Mouse (Mus musculus) lung, adult 2 months (tissue): ENCODE measurements around the gene Msrb3. TPM values are rescaled to one million over a fixed set of nuclear protein-coding genes. Genes with fewer than 3 reads are reported as not detected.
A peak's percentile ranks its signal among the peaks of the same experiment; 100 is the strongest.

ENCODE experiments used
- DNase-seq: peaks from one replicate; pipeline ENCODE4 v3.0.0; 2022
- H3K4me1 ChIP-seq: fragments of 200-500 bp; 2 replicates; pipeline ENCODE4 v1.6.1; 2011; ENCODE audit warnings: low read length; ENCODE audit not compliant: control insufficient read depth, insufficient read depth
- H3K4me3 ChIP-seq: fragments of 200-500 bp; replicated peaks from 2 replicates; pipeline ENCODE3; 2011; ENCODE audit warnings: low read depth, mild to moderate bottlenecking, control low read depth, low read length; ENCODE audit errors: extremely low read depth
- CTCF ChIP-seq: fragments of 200-500 bp; IDR thresholded peaks from 2 replicates; pipeline ENCODE4 v1.5.1; 2011; ENCODE audit warnings: mild to moderate bottlenecking, low read length, control low read depth; ENCODE audit not compliant: insufficient read depth
- POLR2A ChIP-seq: fragments of 200-500 bp; IDR thresholded peaks from 2 replicates; pipeline ENCODE4 v1.6.1; 2011; ENCODE audit warnings: low read depth, mild to moderate bottlenecking, control low read depth, low read length, borderline replicate concordance; ENCODE audit errors: extremely low read depth
- WGBS: fragments of 180-500 bp; shearing (Covaris S2); methylation state at CpG from one replicate; pipeline ENCODE4 v1.1.7; 2018; 5-methylcytosine and 5-hydroxymethylcytosine counted together
- polyA plus RNA-seq: library from polyadenylated mRNA; depleted of rRNA; stranded (reverse); fragments of >200 nt; gene quantifications from 2 replicates; pipeline ENCODE4 v1.2.3, GENCODE M21; 2012; rRNA removed

The Msrb3 gene
- polyA plus RNA-seq: 32.1 and 36.6 TPM in 2 replicates

DNA sequence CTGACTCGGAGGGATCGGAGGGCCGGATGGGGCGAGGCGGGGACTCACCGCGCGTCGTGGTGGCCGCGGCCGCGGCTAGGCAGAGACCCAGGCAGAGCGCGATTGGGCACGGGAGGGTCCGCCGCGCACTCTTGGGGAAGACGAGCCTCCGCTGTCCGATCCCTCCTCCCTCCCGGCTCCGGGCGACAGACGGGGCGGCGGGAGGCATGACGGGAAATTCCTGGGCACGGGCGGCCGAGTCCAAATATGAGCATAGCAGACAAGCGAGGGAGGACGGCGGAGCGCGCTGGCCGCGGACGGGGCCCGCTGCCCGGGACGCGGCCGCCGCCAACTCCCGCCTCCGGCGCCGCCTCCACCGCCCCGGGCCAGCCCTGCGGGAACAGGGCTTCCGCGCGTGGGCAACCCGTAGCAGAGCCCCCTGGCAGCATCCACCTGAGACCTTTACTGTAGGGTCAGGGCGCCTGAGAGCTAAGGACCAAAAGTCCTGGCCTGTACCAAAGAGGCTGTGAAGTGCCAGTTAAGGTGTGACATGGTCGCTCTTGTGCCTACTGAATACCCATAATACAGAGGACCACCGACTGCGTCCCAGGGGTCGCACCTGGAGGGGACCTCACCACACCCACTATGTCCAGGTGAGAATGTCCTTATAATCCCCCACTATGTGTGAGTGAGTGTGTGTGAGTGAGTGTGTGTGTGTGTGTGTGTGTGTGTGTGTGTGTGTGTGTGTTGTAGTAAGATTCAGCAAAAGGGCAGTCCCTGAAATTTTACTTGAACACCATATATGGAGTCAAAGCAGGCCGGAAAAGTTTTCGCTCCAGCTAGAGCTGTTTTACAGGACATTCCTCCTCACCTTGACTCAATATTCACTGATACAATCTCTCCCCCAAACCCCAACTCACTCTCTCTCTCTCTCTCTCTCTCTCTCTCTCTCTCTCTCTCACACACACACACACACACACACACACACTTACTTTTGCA, at the start of gene Msrb3:
TSS of gene Msrb3 (minus strand) at position 317 of the 978 bp plus-strand sequence.
- H3K4me1 ChIP-seq: peaks cover 27% of the 10 kb centered on the region
- WGBS: 2% methylated on average over 64 of the region's 64 CpGs
- TF ChIP-seq POLR2A (peak; percentile 83), CTCF (no peak)
- peak within 1 kb of the TSS; percentile 80 for H3K4me3 ChIP-seq
- DNase-seq: peak; percentile 83

DNA sequence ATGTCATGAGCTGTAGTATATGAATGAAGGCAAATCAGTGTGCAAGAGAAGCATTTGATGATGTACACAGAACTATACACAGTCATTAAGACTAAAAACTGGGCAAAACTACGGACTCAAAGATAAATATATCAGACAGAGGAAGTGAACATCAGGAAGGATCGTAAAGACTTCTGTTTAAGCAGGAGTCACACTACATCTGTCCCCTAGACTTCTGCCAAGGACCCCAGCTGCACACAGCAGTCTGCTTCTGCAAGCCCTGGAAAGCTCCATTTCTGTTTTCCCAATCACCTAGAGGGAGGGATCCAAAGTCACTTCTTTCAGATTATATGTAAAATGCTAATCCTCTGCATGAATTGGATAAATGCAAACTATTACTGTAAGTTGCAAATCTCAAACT, 49.6 kb upstream of the Msrb3 start:
- Histone ChIP-seq H3K4me1 (peaks cover 7% of the 10 kb centered on the region; the same call in 1 of the 2 replicates), H3K4me3 (no peak overlapping the region)
- DNase-seq: no peak
- WGBS: 44% methylated on average over 2 of the region's 2 CpGs
- TF ChIP-seq POLR2A (no peak), CTCF (no peak)

DNA sequence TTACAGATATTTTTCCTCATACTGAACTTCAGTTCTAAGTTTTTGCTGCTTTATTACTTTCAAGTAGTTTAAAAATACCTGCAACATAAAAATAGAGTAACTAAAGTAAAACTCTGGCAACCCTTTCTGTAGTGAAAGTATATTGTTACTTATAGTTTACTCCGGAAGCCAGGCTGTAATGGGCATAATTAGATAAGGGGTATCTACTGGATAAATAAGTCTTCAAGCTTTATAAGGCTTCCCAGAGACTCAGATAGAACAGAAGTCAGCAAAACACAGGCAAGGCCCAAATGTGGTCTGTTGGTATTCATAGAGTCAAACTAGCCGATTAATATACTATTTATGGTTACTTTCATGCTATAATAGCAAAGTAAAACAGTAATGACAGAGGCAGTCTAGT, 48.9 kb upstream of the Msrb3 start:
- DNase-seq: no peak
- Histone ChIP-seq H3K4me1 (peaks cover 5% of the 10 kb centered on the region; the same call in 1 of the 2 replicates), H3K4me3 (no peak overlapping the region)
- TF ChIP-seq POLR2A: no peak
- no peak for TF ChIP-seq CTCF
- whole genome bisulfite sequencing: 81% methylated on average over 2 of the region's 2 CpGs

DNA sequence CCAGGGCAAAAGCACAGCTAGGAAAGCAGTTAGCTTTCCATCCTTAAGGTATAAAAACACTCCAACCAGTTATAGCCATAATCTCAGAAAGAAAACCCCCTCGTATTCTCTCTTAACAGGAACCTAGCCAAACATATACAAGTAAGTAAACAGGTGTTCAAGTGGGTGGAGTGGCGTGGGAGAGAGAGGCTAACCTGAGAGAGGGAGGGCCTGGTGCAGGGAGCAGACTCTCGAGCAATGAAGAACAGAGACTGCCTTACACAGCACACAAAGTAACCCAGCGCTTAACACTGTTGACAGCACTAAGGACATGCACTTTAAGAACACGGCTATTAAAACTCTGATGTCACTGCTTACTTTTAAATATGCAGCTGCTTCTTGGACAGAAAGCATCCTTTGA, 47.9 kb upstream of the Msrb3 start:
- no peak for DNase-seq
- 64% methylated on average over 5 of the region's 5 CpGs for WGBS
- TF ChIP-seq POLR2A (no peak), CTCF (no peak)
- Histone ChIP-seq H3K4me1 (0 out of 2 replicates have a peak, but pooled peaks cover 2% of the 10 kb centered on the region), H3K4me3 (no peak overlapping the region)

DNA sequence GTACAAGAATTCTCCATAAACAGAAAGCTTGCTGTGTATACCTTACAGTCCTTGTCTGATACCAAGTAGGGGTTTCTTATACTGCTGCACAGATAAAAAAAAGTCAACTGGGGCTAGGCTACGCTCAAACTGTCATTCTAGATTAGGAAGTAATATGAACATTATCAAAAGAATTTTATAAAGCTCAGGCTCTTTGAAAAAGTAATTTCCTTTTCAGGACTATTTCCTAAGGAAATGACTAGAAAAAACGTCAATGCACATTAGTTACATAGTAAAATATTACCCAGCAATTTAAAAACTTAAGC, 40.0 kb upstream of the Msrb3 start:
- H3K4me3 ChIP-seq: no peak overlapping the region
- no peak for TF ChIP-seq CTCF
- TF ChIP-seq POLR2A: no peak
- WGBS: 80% methylated on average over 2 of the region's 2 CpGs
- no peak for DNase-seq
- H3K4me1 ChIP-seq: 0 out of 2 replicates have a peak, but pooled peaks cover 2% of the 10 kb centered on the region

DNA sequence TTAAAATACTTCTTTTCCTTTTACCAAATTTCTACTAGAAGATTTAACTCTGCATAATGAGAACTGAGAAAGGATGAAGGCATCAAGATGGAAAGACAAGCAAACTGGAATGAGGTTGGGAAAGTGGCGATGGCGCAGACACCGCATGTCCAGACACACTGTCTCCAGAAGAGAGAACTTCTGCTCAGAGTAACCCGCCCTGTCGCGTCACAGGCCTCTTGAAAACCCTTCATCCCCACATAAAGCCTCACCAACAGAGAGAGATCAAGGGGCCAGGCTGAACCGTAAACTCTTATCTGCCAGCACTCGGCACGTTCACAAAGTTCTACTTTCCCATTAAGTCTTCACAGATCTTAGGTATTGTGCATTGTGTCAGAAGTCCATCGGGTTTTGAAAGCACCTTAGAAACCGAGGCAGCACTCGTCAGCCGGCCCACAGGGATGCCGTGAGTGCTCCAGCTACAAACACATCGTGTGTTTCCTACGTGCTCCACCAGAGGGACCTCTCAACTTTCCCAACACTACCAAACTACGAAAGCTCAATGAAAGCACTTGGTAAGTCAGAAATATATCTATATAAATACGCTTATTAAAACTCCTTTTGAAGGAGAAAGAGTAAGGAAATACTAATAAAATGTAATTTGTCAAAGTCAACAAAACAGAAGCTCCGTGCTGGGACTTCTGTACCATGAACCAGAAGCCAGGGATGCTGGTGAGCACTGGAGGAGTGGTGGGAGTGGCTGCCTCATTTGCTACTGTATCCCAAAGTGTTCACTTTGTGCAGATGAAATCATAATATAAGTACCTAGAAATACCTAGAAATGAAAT, 39.4 kb upstream of the Msrb3 start:
- 43% methylated on average over 19 of the region's 19 CpGs for WGBS
- peak; percentile 63 for TF ChIP-seq CTCF
- TF ChIP-seq POLR2A: no peak
- H3K4me3 ChIP-seq: no peak overlapping the region
- no peaks in the 10 kb centered on the region for H3K4me1 ChIP-seq
- DNase-seq: peak; percentile 56

DNA sequence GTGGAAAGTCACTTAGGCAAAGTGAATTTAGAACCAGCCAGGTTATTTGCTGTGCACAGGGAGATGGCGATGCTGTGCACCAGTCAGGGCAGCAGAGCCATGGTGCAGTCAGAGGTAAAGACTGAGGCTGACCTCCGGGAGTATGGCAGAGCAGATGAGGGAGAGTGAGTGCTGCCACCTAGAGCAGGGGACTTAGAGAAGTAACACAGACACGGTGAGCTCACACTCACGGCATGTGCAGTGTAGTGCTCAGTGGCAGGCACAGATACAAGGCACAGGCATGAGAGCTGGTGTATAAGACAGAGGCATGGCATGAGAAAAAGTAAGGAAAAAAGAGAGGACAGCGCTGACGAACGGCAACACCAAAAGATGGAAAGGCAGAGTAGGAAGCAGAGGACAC, 30.6 kb upstream of the Msrb3 start:
- no peak for DNase-seq
- WGBS: 75% methylated on average over 7 of the region's 7 CpGs

DNA sequence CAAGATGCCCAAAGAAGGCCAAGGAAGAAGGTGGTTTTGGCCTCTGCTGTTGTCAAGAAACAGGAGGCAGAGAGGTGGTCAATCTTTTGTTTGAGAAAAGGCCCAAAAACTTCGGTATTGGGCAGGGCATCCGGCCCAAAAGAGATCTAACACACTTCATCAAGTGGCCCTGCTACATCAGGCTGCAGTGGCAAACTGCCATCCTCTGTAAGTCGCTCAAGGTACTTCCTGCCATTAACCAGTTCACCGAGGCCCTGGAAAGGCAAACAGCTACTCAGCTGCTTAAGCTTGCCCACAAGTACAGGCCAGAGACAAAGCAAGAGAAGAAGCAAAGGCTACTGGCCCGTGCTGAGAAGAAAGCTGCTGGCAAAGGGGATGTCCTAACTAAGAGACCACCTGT, 29.3 kb upstream of the Msrb3 start:
- Histone ChIP-seq H3K4me1 (no peaks in the 10 kb centered on the region; the same call in 1 of the 2 replicates), H3K4me3 (no peak overlapping the region)
- TF ChIP-seq CTCF: no peak
- no peak for TF ChIP-seq POLR2A
- WGBS: 26% methylated on average over 5 of the region's 5 CpGs
- no peak for DNase-seq

More for the DNA sequence above, 30.6 kb upstream of the Msrb3 start:
- Histone ChIP-seq H3K4me1 (no peaks in the 10 kb centered on the region; the same call in 1 of the 2 replicates), H3K4me3 (no peak overlapping the region)
- TF ChIP-seq CTCF: peak; percentile 13; the same call in 1 of the 2 replicates
- no peak for TF ChIP-seq POLR2A

DNA sequence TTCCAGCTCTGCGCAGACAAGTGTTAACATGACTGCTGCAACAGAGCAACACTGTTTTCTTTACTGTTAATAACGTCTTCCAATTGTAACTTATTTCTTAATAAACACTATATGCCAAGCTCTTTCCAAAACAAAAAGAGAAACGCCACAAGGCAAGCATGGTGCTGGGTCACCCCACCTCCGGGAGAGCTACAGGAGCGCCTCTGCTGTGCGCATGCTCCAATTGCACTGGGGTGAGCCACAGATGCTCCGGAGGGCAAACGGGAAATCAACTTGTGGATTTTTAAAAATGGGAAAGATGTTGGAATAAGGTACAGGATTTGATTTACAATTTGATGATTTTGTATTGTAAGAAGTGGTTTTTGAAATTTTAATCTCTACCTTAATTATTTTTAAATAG, 27.3 kb upstream of the Msrb3 start:
- no peak for DNase-seq
- 92% methylated on average over 8 of the region's 8 CpGs for WGBS
- no peak overlapping the region for H3K4me3 ChIP-seq
- TF ChIP-seq CTCF: no peak
- no peak for TF ChIP-seq POLR2A
- no peaks in the 10 kb centered on the region; the same call in 1 of the 2 replicates for H3K4me1 ChIP-seq
